Mouse (Mus musculus) midbrain, embryonic 16.5 days (tissue): Measurements from ENCODE around the gene Tmem212. TPM values are rescaled to one million over a fixed set of nuclear protein-coding genes. Genes with fewer than 3 reads are reported as not detected.

Source experiments
- ATAC-seq: fragments of 200-750 bp; cut with Nextera tagmentation; 2 replicates; pipeline ENCODE4 v1.8.0; 2017; ENCODE audit warnings: moderate TSS enrichment
- H3K27ac ChIP-seq: fragments of 300-500 bp; sonication (generic); 2 replicates; pipeline ENCODE4 v1.5.1; 2014; ENCODE audit warnings: mild to moderate bottlenecking, low read length, mixed read lengths
- H3K27me3 ChIP-seq: fragments of 300-500 bp; sonication (generic); 2 replicates; pipeline ENCODE4 v1.6.1; 2014; ENCODE audit warnings: low read depth, low read length, mixed read lengths; ENCODE audit not compliant: control insufficient read depth, insufficient read depth
- H3K36me3 ChIP-seq: fragments of 300-500 bp; sonication (generic); 2 replicates; pipeline ENCODE4 v1.6.1; 2014; ENCODE audit warnings: mild to moderate bottlenecking, low read length, moderate library complexity, mixed read lengths; ENCODE audit not compliant: control insufficient read depth, insufficient read depth
- H3K4me1 ChIP-seq: fragments of 300-500 bp; sonication (generic); 2 replicates; pipeline ENCODE4 v1.6.1; 2014; ENCODE audit warnings: mild to moderate bottlenecking, low read length, mixed read lengths; ENCODE audit not compliant: control insufficient read depth, insufficient read depth
- H3K4me2 ChIP-seq: fragments of 300-500 bp; sonication (generic); 2 replicates; pipeline ENCODE4 v1.6.1; 2014; ENCODE audit warnings: mild to moderate bottlenecking, low read length, mixed read lengths
- H3K4me3 ChIP-seq: fragments of 300-500 bp; sonication (generic); 2 replicates; pipeline ENCODE4 v1.5.1; 2014; ENCODE audit warnings: low read depth, mild to moderate bottlenecking, low read length, moderate library complexity, mixed read lengths
- H3K9ac ChIP-seq: fragments of 300-500 bp; sonication (generic); 2 replicates; pipeline ENCODE4 v1.6.1; 2014; ENCODE audit warnings: low read depth, low read length, mixed read lengths
- H3K9me3 ChIP-seq: fragments of 300-500 bp; sonication (generic); replicated peaks from 2 replicates; pipeline ENCODE4 v1.6.1; 2014; ENCODE audit warnings: mild to moderate bottlenecking, low read length, mixed read lengths; ENCODE audit not compliant: control insufficient read depth, poor library complexity, severe bottlenecking
- WGBS: fragments of 180-500 bp; shearing (Covaris S2); extraction: QIAGEN DNeasy Blood & Tissue Kit; methylation state at CpG from one replicate; pipeline ENCODE4 v1.1.7; 2014; 5-methylcytosine and 5-hydroxymethylcytosine counted together
- polyA plus RNA-seq: library from polyadenylated mRNA; unstranded; fragments of >200 nt; fragmentation: Nextera tagmentation; extraction: Ambion mirVana; gene quantifications from 2 replicates; pipeline ENCODE4 v1.2.1, GENCODE M21; 2015

Tmem212 gene
- polyA plus RNA-seq, 1 experiment from 2014 or later, result 3.2 TPM

GRCm38 (mm10) chr3:27873268-27874073, 22.7 kb downstream of the Tmem212 start:
- Histone ChIP-seq H3K27me3 (no peaks in the 10 kb centered on the region), H3K9ac (no peak overlapping the region), H3K27ac (peak overlapping the region; percentile 19; the same call in 1 of the 2 replicates), H3K4me3 (no peak overlapping the region), H3K4me1 (peaks cover 9% of the 10 kb centered on the region), H3K9me3 (no peaks in the 10 kb centered on the region), H3K4me2 (no peak overlapping the region), H3K36me3 (no peaks in the 10 kb centered on the region)
- peak; percentile 84 for ATAC-seq
- 44% methylated on average over 9 of the region's 9 CpGs for WGBS

- Histone ChIP-seq H3K27ac (no peak overlapping the region), H3K27me3 (no peaks in the 10 kb centered on the region), H3K36me3 (no peaks in the 10 kb centered on the region), H3K9ac (no peak overlapping the region), H3K4me3 (no peak overlapping the region), H3K9me3 (no peaks in the 10 kb centered on the region), H3K4me1 (peaks cover 9% of the 10 kb centered on the region), H3K4me2 (no peak overlapping the region)
- 92% methylated on average over 4 of the region's 4 CpGs for WGBS
- ATAC-seq, result no peak
These were observed 23.7 kb downstream of the Tmem212 start for GRCm38 (mm10) chr3:27872429-27872828.

GRCm38 (mm10) chr3:27871891-27872290, 24.3 kb downstream of the Tmem212 start:
- WGBS, result 88% methylated on average over 3 of the region's 3 CpGs
- no peak for ATAC-seq
- Histone ChIP-seq H3K27me3 (no peaks in the 10 kb centered on the region), H3K36me3 (no peaks in the 10 kb centered on the region), H3K9ac (no peak overlapping the region), H3K4me1 (peaks cover 9% of the 10 kb centered on the region), H3K9me3 (no peaks in the 10 kb centered on the region), H3K27ac (no peak overlapping the region), H3K4me2 (no peak overlapping the region), H3K4me3 (no peak overlapping the region)

GRCm38 (mm10) chr3:27871371-27871770, 24.8 kb downstream of the Tmem212 start:
- no peak for ATAC-seq
- WGBS, result 93% methylated on average over 4 of the region's 4 CpGs

GRCm38 (mm10) chr3:27868681-27869080, 27.5 kb downstream of the Tmem212 start:
- Histone ChIP-seq H3K4me1 (peaks cover 6% of the 10 kb centered on the region), H3K27ac (no peak overlapping the region), H3K9ac (no peak overlapping the region), H3K36me3 (no peaks in the 10 kb centered on the region), H3K4me3 (no peak overlapping the region), H3K27me3 (no peaks in the 10 kb centered on the region), H3K4me2 (no peak overlapping the region), H3K9me3 (no peaks in the 10 kb centered on the region)
- 97% methylated on average over 3 of the region's 3 CpGs for WGBS
- no peak for ATAC-seq

More at GRCm38 (mm10) chr3:27871371-27871770, 24.8 kb downstream of the Tmem212 start:
- Histone ChIP-seq H3K27ac (no peak overlapping the region), H3K9ac (no peak overlapping the region), H3K9me3 (no peaks in the 10 kb centered on the region), H3K4me3 (no peak overlapping the region), H3K27me3 (no peaks in the 10 kb centered on the region), H3K4me2 (no peak overlapping the region), H3K4me1 (peaks cover 9% of the 10 kb centered on the region), H3K36me3 (no peaks in the 10 kb centered on the region)

GRCm38 (mm10) chr3:27867731-27868130, 28.4 kb downstream of the Tmem212 start:
- Histone ChIP-seq H3K4me2 (no peak overlapping the region), H3K36me3 (no peaks in the 10 kb centered on the region), H3K9me3 (no peaks in the 10 kb centered on the region), H3K4me1 (peaks cover 4% of the 10 kb centered on the region), H3K27ac (no peak overlapping the region), H3K4me3 (no peak overlapping the region), H3K27me3 (no peaks in the 10 kb centered on the region), H3K9ac (no peak overlapping the region)
- no peak for ATAC-seq
- 56% methylated on average over 3 of the region's 3 CpGs for WGBS

GRCm38 (mm10) chr3:27862821-27863740, 33.1 kb downstream of the Tmem212 start:
- peak overlapping the region; percentile 59 for H3K9ac ChIP-seq
- H3K4me2 ChIP-seq, result peak overlapping the region; percentile 63
- H3K27ac ChIP-seq, result peak overlapping the region; percentile 74
- H3K9me3 ChIP-seq, result no peaks in the 10 kb centered on the region
- H3K4me1 ChIP-seq, result peaks cover 6% of the 10 kb centered on the region
- H3K36me3 ChIP-seq, result no peaks in the 10 kb centered on the region
- 7% methylated on average over 16 of the region's 16 CpGs for WGBS
- peak overlapping the region; percentile 36 for H3K4me3 ChIP-seq
- peak; percentile 91 for ATAC-seq
- H3K27me3 ChIP-seq, result no peaks in the 10 kb centered on the region

- H3K9me3 ChIP-seq, result no peaks in the 10 kb centered on the region
- no peaks in the 10 kb centered on the region for H3K36me3 ChIP-seq
- no peak for ATAC-seq
- peaks cover 6% of the 10 kb centered on the region for H3K4me1 ChIP-seq
- no peak overlapping the region for H3K9ac ChIP-seq
- WGBS, result 74% methylated on average over 6 of the region's 6 CpGs
- H3K27ac ChIP-seq, result no peak overlapping the region
- H3K4me2 ChIP-seq, result no peak overlapping the region
- no peak overlapping the region for H3K4me3 ChIP-seq
- H3K27me3 ChIP-seq, result no peaks in the 10 kb centered on the region
These were observed 34.6 kb downstream of the Tmem212 start for GRCm38 (mm10) chr3:27861601-27862000.

- no peak for ATAC-seq
- no peaks in the 10 kb centered on the region for H3K9me3 ChIP-seq
- H3K27ac ChIP-seq, result no peak overlapping the region
- H3K36me3 ChIP-seq, result no peaks in the 10 kb centered on the region
- no peak overlapping the region for H3K4me2 ChIP-seq
- H3K4me3 ChIP-seq, result no peak overlapping the region
- WGBS, result 92% methylated on average over 6 of the region's 6 CpGs
- H3K9ac ChIP-seq, result no peak overlapping the region
- no peaks in the 10 kb centered on the region for H3K27me3 ChIP-seq
- peaks cover 6% of the 10 kb centered on the region for H3K4me1 ChIP-seq
These were observed 35.1 kb downstream of the Tmem212 start for GRCm38 (mm10) chr3:27861086-27861485.
